Mouse (Mus musculus) v-Abl transformed pro-B cells (cell line): Measurements from ENCODE around the gene Tspan14.

Experiments
- in situ Hi-C, 2 experiments: fragments of 400-800 bp; cut with MboI; formaldehyde crosslinking; loops; one replicate each; pipeline ENCODE4 v1.15.1; 2025; ENCODE audit not compliant: unreplicated experiment in 2 of 2

Gene Tspan14

DNA sequence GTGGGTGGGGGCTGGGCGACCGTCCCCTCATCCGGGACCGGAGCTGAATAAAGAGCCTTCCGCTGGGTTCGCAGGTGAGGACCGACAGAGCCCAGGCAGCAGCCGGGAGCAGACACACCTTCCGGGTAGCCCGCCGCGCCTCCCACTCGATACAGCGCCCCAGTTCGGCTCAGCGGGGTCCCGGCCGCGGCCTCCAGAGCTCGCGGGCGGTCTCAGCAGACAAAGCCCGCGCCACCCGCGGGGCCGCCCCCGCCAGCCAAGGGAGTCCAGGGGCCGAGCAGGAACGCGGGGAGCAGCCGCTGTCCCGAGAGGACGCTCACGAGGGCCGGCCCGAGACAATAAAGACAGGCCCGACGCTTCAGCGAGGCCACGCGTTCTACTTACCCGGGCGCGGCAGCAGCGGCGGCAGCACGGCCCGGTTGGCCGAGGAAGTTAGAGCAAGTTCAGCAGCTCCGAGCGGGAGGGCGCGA lies at the start of gene Tspan14:
Gene Tspan14, minus strand, starts transcription at position 416 of the 470 bp plus-strand sequence.
- in situ Hi-C loops = no loop called here

DNA sequence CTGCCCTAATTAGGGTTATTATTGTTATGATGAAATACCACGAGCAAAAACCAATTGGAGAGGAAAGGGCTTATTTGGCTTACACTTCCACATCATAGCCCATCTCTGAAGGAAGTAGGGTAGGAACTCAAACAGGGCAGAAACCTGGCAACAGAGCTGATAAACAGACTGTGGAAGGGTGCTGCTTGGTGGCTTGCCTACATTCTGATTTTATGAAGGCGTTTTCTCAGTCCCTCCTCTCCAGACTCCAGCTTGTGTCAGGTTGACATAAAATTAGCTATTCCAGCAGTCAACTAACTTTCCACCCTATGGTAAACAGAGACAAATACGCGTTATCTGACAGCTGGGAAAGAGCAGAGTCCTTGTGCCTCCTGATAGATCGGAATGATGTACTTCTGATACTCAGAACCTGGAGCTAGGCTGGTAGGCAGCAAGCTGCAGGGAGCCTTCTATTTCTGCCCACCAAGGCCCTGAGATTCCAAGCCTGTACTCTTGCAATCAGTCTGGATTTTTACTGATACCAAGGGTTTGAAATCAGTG lies 48.2 kb upstream of the Tspan14 start:
- in situ Hi-C loops = loop anchor here in 1 of 2 experiments (25.0 kb wide), 1 partner anchor 1627 kb away; no protein-coding TSS in a partner anchor

DNA sequence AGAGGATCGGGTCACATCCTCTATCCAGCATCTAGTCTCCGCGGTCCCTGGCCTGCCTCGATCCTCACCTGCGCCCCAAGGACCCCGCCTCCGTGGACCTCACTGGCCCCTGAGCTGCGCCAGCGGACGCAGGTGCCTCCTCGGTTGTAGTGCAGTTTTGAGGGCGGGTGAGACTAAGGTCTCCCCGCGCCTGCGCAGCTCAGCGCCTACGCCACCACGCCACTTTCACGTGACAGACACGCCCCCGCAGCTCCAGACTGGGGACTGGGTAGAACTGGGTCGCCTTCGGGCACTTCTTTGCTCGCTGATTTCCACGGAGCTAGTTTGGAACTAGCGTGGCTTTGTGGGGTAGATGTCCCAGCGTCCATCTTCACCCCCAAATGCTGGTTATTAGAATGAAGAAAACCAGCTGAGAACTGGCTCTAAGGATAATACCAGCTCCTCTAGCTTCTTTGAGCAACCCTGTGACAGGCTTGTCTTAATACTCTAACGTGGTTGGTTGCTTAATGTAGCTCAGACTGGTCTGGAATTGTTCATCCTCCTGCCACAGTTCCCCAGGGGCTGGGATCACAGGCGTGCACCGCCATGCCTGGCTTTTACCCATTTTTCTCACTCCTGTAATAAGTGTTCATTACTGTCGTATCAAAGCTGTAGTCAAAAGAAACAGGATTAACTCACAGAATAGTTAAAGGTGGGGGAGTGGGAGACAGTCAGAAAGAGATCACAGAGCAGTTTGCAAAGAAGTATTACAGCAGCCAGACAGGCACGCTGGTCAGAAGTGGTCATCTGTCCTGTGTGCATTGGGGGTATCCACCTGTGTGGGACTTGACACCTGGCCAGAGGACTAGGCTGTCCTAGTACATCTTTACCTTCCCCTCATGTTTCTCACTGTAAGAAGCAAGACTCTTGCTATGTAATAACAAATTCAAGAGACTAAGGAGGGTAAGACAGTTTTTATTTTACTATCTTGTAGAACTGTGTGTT lies 47.3 kb upstream of the Tspan14 start, which contains the start of gene Fam213a:
Gene Fam213a, minus strand, starts transcription at position 159 of the 984 bp plus-strand sequence.
- in situ Hi-C loops = loop anchor here in 1 of 2 experiments (25.0 kb wide), 1 partner anchor 1627 kb away; no protein-coding TSS in a partner anchor

DNA sequence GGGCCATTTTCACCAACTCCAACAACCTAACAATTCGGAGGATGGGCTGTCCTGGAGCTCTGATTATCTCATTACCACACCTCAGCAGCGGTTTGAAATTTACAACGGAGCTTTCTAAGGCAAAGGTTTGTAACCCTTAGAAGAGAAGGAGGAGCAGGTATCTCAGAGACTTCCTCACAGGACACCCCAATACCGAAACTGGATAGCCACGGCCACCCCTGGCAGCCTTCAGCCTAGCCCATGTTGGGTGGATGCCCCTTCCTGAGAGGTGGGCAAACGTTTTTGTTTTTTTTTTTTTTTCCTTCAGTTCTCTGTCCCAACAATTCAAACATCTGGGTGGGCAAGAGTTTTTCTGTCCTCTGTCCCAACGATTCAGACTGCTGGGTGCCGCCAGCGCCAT lies 46.5 kb upstream of the Tspan14 start:
- in situ Hi-C loops = loop anchor here in 1 of 2 experiments (25.0 kb wide), 1 partner anchor 1626 kb away; no protein-coding TSS in a partner anchor

DNA sequence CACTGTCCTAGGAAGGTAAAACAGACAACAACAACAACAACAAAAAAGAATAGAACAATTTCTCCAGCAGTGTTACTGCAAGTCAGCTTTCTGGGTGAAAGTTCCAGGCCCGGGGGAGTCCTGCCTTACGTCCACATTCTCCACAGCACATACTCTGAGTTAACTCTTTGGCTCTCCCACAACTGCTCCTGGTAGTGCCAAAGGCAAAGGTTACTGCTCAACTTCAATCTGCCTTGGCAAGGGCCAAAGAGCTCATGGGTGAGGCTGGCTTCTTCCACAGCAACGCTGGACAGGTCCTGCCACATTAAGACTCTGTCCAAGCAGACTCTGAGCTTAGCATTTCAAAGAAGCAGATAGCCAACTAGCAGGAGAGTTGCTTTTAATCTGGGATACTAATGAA lies 45.3 kb upstream of the Tspan14 start:
- in situ Hi-C loops = loop anchor here in 1 of 2 experiments (25.0 kb wide), 1 partner anchor 1625 kb away; no protein-coding TSS in a partner anchor

DNA sequence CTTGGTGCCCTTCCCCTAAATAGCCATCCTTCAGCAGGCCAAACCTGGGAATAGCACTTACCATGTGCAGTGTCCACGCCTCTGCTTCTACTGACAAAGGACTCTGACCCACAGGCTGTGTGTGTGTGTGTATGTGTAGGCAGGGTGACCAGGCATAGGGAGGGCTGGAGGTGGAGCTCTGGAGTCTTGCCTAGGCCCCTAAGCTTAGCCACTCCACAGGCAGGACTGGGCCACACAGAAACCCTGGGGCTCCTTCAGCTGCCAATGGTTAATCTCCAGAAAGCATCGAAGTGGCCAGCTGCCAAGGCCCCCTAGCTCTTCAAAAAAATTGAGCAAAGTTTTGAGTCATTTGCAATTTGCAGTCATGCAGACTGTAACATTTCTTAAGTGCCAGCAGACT lies 41.5 kb upstream of the Tspan14 start:
- in situ Hi-C loops = loop anchor here in 1 of 2 experiments (25.0 kb wide), 1 partner anchor 1621 kb away; no protein-coding TSS in a partner anchor

DNA sequence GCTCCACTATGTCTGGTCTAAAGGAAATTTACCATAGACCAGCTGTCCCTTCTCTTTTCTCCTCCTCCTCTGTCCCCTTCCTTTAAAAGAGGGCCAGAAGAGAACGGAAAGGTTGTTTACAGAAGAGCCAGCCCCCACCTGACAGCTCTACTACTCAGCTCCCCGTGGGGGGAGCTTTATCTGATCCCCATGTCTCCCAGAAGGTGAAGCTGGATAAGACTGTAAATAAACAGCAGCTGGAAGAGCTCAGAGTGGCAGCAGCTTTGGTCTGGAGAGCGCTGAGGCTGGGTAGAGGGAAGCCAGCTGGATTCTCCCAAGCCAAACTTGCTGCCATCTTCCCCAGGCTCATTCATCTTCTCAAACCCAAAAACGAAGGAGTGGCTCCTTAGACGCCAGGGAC lies 41.0 kb upstream of the Tspan14 start:
- in situ Hi-C loops = loop anchor here in 1 of 2 experiments (25.0 kb wide), 1 partner anchor 1620 kb away; no protein-coding TSS in a partner anchor

DNA sequence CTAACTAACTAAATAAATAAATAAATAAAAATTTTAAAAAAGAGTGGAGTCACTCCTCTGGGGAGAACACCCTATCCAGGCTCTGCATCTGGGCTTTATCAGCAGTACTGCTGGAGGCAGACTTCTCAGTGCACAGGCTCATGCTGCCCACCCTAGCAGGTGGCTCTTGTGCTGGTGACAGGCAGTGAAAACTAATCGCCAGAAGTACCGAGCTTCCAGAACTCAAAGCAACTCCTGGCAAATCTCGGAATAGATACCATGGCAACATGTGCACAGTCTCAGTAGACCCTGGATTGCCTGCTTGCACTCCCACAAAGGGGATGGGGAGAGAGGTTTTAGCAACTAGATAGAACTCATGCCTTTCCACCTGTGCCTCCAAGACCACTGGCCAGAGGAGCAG lies 40.3 kb upstream of the Tspan14 start:
- in situ Hi-C loops = loop anchor here in 1 of 2 experiments (25.0 kb wide), 1 partner anchor 1620 kb away; no protein-coding TSS in a partner anchor

DNA sequence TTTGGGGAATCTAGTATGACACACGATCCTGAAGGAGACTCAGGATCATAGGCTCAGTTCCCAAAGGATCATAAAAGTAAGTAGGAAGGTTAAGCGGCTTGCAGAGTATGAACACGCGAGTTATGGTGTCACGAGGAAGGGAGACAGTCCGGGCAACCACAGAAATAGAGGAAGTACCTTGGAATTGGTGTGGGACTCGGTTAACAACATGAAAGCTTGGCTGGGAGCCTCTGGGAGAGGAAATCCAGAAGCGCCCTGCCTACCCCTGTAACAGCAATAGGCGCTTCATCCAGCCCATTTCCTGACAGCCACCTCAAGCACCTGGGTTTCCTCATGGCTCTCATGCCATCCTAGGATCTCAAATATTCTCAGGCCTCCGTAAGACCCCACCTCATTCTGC lies 39.7 kb upstream of the Tspan14 start:
- in situ Hi-C loops = loop anchor here in 1 of 2 experiments (25.0 kb wide), 1 partner anchor 1619 kb away; no protein-coding TSS in a partner anchor

DNA sequence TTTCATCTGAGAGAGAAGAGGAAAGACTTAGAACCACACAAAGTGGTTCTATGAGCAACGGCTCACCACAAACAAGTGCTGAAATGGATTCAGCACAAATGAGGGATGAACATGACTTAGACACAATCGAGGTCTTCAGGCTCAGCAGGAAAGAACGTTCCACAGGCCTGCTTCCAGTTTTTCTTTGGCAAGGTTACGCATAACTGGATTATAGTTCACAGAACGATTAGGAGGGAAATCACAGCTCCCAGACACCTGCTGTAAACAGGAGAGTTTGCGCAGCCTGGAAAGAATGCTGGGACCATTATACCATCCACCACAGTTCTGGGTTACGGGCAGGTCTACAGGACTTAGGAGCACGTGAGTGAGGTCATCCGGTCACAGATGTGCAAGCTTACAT lies 39.1 kb upstream of the Tspan14 start:
- in situ Hi-C loops = loop anchor here in 1 of 2 experiments (25.0 kb wide), 1 partner anchor 1618 kb away; no protein-coding TSS in a partner anchor

DNA sequence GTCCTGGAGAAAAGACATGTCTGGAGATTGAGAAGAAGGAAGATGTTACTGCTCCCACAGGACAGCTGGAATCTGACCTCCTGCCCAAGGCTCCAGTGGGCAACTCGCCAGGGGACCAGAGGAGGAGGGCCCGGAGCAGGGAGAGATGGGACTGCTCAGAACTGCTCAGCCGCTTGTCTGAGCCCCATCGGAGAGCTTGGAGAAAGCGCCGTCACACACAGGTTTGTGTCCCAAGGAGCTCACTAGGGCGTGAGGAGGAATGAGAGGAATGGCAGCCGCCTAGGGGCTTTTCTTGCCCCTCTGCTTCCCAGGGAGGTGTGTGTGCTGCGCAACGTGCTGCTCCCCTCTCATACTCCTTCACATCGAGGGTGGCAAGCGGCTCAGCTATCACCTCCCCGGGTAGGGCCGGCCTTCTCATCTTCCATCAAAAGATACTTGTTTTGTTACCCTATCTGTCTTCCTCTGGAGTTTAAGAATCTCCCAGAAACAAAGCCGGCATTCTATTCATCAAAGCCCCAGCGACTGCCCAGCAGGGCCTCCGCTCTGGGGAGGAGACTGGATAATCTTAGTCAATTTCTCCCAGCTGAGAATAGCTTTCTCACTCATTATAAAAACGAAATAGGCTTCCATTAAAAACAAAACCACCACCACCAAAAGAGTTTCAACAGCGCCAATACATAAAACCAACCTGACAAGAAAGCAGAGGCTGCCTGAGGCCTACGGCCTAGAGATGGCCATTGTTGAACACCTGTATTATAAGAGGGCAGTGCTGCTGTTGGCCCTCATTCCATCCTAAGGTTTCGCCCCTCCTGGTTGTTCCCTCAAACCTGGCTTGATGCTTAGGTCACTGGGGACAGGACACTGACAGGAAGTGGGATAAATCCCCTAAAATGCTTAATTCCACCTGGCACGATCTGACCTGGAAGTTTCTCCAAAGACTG lies 37.9 kb upstream of the Tspan14 start:
- in situ Hi-C loops = loop anchor here in 1 of 2 experiments (25.0 kb wide), 1 partner anchor 1617 kb away; no protein-coding TSS in a partner anchor

DNA sequence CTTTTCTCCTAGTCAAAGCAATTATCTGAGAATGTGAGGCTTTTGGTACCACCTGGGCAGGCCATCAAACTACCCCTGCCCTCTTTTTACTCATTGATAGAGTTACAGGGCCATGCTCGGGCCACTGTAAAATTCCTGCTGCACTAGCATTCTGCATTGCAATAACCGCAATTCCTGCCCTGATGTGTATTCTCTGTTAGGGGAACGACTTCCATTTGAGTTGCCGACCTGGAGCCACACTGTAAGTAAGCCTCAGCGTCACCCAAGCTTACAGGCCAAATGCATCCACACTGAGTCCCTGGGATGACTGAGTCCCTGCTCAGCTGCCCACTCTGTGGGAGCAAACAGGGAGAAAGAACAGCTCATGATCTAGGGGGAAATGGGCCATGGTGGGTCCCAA lies 35.0 kb upstream of the Tspan14 start:
- in situ Hi-C loops = loop anchor here in 1 of 2 experiments (25.0 kb wide), 1 partner anchor 1614 kb away; no protein-coding TSS in a partner anchor

DNA sequence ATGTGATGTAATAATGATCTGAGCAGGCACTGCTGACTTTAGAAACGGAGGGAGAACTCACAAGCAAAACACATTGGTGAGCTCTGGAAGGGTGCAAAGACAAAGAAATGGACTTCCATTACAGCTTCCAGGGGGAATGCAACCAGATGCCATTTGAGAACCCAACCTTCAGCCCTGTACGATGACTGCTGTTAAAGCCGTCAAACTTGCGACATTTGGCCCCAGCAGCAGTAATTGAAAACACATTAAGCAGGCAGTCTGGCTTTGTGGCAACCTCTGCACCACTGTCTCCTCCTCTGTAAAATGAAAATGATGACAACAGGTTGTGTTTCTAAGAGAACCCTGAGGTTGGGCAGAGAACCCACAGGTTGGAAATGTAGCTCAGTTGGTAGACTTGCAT lies 34.2 kb upstream of the Tspan14 start:
- in situ Hi-C loops = loop anchor here in 1 of 2 experiments (25.0 kb wide), 1 partner anchor 1614 kb away; no protein-coding TSS in a partner anchor

DNA sequence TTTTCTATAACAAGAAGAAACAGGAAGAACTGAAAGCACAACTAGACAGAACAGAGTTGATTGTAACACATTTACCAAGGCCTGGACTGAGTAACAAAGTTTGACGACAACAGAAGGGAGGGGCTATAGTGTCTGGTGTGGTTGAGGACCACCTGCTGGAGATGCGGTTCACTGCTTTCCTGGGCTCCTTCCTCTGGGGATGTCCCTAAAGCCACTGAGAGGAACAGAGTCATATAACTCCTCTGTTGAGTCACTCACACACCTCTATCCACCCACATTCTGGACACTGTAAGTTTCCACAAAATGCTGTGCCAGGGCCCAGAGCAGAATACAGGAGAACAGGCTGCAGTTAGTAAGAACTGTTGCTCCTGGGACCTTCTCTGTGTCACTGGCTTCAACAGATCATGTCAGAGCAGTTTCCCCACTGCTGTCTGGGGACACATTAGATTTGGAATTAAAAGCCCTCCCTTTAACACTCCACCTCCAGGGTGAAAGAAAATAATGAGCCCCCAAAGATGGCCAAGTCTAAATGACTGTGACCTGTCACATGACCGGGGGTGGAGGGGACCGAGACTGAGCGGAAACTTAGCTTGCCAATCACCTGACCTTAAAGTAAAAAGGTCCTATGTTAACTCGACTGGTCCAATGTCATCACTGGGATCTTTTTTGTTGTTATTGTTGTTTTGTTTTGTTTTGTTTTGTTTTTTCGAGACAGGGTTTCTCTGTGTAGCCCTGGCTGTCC lies 33.5 kb upstream of the Tspan14 start:
- in situ Hi-C loops = loop anchor here in 1 of 2 experiments (25.0 kb wide), 1 partner anchor 1613 kb away; no protein-coding TSS in a partner anchor

DNA sequence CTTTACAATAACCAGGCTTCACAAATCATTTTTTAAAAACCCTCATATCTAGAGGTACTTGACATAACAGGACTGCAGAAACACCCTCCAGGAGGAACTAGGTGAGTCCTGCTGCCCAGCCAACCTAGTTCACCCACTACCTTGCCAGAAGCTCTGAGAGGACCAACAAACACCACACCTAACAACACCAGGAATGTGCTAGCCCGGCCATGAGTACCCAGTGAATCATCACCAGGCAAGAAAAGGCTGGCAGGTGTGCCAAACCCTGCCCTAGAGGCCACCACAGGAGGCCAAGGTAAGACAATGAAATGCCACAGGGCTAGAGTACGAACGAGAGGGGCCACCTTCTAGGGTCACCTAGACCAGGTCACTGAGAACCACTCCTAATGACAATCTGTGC lies 29.6 kb upstream of the Tspan14 start:
- in situ Hi-C loops = no loop called here

DNA sequence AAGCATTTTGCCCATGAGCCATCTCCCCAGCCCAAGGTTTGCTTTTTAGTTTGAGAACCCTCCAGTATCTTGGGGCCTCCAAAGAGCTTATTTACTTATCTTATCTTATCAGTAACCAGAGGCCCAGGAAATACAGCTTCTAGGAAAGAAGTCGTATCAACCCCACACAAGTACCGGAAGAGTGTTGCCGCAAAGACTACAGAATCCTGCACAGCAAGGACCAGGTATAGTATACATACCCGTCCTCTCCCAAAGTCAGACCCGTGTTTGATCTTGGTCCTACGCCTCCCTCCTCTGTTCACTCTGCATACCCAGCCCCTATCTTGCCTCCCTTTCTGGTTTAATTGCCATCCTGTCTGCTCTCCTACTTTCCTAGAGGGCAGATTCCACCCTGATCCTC lies 25.9 kb upstream of the Tspan14 start:
- in situ Hi-C loops = no loop called here

DNA sequence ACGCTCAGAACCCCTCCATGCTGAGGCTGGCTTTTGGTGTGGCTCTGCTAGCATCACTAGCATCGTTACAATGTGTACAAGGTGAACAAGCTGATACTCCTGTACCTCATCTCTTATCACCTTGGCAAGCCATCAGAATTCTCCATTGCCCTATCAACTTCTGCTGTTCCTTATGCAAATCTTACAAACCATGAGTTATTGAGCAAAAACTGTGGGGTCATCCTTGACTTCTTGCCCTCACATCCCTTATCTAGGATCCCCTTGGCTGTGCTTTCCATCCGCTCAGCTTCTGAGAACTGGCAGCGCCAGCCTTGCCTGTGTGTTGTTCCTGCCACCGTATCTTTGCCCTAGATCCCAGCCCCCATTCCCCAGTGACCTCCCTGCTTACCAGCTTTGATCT lies 22.2 kb upstream of the Tspan14 start:
- in situ Hi-C loops = no loop called here

DNA sequence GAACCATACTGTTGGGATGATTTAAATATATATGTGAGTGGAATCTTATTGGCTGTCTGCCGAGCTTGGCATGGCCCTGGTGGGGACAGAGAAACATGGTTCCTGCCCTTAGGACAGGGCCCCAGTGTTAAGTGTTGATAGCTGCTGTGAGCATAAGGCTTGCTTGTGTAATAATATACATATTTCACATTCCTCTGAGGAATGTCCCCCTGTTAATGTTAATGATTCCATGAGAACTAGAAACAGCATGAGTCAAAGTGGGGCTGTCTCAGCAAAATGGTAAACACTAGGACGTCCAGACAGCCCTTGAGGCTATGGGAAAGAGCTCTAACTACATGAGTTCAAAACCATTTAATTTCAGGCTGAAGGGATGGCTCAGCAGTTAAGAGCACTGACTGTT lies 20.6 kb upstream of the Tspan14 start:
- in situ Hi-C loops = no loop called here

DNA sequence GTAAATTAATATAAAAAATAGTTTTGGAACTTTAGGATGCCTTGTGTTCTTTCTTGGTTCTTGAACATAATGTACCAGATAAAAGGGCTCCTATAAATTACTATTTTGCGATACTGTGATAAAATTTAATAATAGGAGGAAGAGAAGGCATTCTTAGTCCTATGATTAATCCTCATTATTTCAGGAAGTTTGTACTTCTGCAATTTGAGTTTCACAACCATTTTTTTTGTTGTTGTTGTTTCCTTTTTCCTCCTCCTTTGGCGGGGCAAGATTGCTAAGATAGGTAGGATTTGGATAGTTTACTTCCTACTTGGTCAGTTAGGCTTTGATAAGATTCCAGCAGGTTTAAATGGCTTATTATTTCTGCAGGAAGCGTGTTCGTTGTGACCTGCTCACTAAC lies 19.0 kb upstream of the Tspan14 start:
- in situ Hi-C loops = no loop called here
